Mouse (Mus musculus) stomach, postnatal 0 days (tissue): ENCODE measurements around the gene Rptor.

Source experiments
- CTCF ChIP-seq: IDR thresholded peaks from 2 replicates; pipeline ENCODE4 v1.5.1; 2016; ENCODE audit warnings: antibody characterized with exemption, low read depth, mild to moderate bottlenecking, moderate library complexity
- EP300 ChIP-seq: optimal IDR thresholded peaks from 2 replicates; pipeline ENCODE3; 2016; ENCODE audit warnings: antibody characterized with exemption

- TF ChIP-seq CTCF (no peak), EP300 (no peak)
Observed at GRCm38 (mm10) chr11:119802947-119803346, 200.2 kb downstream of the Rptor start.
